ENCODE assay signal across 8 mouse cellular contexts in the genomic region with DNA sequence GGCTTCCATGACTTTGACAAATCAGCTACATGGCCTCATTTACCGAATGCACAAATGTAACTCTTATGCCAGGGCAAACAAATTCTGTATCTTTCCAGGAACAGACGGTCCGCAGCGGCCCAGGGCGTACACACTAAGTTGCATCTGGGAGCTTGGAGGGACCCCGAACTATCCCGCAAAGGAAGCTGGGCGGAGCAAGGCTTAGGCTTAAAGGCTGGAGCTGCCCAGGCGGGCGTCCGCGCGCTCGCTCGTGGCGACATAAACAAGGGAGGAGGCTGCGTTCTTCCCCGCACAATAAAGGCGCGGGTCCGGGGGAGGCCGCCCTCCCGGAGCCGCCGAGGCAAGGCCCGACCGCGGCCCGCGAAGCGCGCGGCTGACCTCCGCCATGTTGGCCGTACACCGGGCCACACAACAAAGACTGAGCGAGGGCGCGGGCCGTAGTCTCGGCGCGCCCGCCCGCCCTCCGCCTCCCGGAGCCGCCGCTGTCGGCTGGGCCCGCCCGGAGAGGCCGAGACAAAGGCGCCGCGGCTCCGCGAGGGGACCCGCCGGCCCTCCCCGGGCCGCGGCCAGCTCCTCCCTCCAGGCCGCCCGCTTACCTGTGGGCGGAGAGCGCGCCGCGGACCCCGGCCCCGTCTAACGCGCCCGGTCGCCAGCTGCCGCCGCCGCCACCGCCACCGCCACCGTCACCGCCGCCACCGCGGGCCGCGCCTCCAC. TPM values are rescaled to one million over a fixed set of nuclear protein-coding genes. Genes with fewer than 3 reads are reported as not detected.
DNase-seq lines count a peak whose midpoint lies in the region; ATAC-seq lines count a peak whose summit lies in the region.

A gene (plus strand): TSS at position 479 of the 714 bp plus-strand sequence.
A gene (minus strand): TSS at position 714 of the 714 bp plus-strand sequence.

- peak; percentile 33 for ATAC-seq in inflammation-experienced regulatory T-cells, adult 6 months

- intact Hi-C loops in left cerebral cortex, postnatal 36 days (cut with DNase I): loop anchor here (5.0 kb wide), 1 partner anchor 137 kb away; no protein-coding TSS in a partner anchor

- DNase-seq in adrenal gland, adult 18-20 months (ENCODE audit: low spot score in 2 of 2): peak; percentile 68 to 70
- DNase-seq in embryo, embryonic 10 days (ENCODE audit: low spot score): peak; percentile 77
- DNase-seq in gastrocnemius, postnatal 25 days: peak; percentile 66
- peak; percentile 66 to 74 for DNase-seq in left cerebral cortex, postnatal 36 days (ENCODE audit: low spot score in 2 of 2)
- peak; percentile 75 for DNase-seq in mesoderm, embryonic 11.5 days (ENCODE audit: low read depth, low spot score)
- peak; percentile 48 for DNase-seq in right cerebral cortex, postnatal 14 days
- DNase-seq in adipocyte (ENCODE audit: low spot score): no peak

RNA-seq across cellular contexts. Expression of the first gene that starts in this region (rescaled TPM):
- total RNA-seq in adrenal gland, adult 18-20 months (2021): 1 to 10 TPM; 2.6 to 4.5 TPM
- 1 to 10 TPM; 2.8 to 4.1 TPM for total RNA-seq in gastrocnemius, postnatal 25 days (2021)
- under 1 TPM in 1 of 3 experiments, not detected in 2; 0.51 TPM for polyA plus RNA-seq in inflammation-experienced regulatory T-cells, adult 6 months (2017; shearing (Covaris generic))
- total RNA-seq in left cerebral cortex, postnatal 36 days (2021): 1 to 10 TPM; 2.4 to 4.0 TPM

RNA-seq across cellular contexts. Expression of the second gene that starts in this region (rescaled TPM):
- 10 to 100 TPM; 16.9 to 17.4 TPM for total RNA-seq in adrenal gland, adult 18-20 months (2021)
- total RNA-seq in gastrocnemius, postnatal 25 days (2021): 10 to 100 TPM in 1 of 2 experiments, 1 to 10 TPM in 1; 7.7 to 10.4 TPM
- 1 to 10 TPM; 4.6 to 9.0 (median 6.2) TPM for polyA plus RNA-seq in inflammation-experienced regulatory T-cells, adult 6 months (2017; shearing (Covaris generic))
- 10 to 100 TPM; 31.5 to 34.2 TPM for total RNA-seq in left cerebral cortex, postnatal 36 days (2021)
